Mouse (Mus musculus) spleen, adult 12 weeks (tissue): ENCODE data around the gene 4931409K22Rik.
"Not testable (repeated sequence)": the region's sequence is repeated elsewhere in the genome, so short reads cannot be mapped to it uniquely, and the experiment has no call there.

ENCODE experiments used
- DNase-seq: peaks from one replicate; pipeline ENCODE4 v3.0.0; 2022; ENCODE audit warnings: low spot score

The 4931409K22Rik gene

DNA sequence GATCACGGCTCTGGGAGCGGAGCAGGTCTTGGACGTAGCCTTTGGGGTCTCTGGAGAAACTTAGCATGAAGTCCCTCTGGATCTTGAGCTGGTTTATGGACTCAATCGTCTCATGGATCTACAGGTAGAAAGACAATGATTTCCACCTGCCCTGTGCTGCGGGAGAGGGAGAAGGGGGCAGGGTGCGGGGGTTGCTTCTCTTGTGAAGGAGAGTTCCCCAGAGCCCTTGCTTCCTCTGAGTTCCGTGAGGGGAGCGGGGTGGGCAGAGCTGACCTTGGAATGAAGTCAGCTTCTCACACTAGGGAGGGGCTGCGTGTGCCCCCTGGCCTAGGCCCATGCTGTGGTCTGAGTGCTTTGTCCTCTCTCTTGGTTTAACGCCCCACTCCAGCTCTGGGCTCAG, 36.6 kb upstream of the 4931409K22Rik start:
- no peak for DNase-seq

GRCm38 (mm10) chr5:24592471-24593160, 36.0 kb upstream of the 4931409K22Rik start:
- no peak for DNase-seq

GRCm38 (mm10) chr5:24591796-24592470, 35.3 kb upstream of the 4931409K22Rik start:
- DNase-seq, result no peak

DNA sequence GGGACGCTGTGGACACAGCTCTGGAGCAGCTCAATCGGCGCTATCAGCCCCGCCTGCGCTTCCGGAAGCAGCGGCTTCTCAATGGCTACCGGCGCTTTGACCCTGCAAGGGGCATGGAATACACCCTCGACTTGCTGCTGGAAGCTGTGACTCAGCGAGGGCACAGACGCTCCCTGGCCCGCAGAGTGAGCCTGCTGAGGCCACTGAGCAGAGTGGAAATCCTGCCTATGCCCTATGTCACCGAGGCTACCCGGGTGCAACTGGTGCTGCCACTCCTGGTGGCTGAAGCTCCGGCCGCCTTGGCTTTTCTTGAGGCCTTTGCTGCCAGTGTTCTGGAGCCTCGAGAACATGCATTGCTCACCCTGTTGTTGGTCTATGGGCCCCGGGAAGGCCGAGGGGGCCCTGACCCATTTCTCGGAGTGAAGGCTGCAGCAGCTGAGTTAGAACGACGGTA, 34.7 kb upstream of the 4931409K22Rik start:
- DNase-seq, result no peak

DNA sequence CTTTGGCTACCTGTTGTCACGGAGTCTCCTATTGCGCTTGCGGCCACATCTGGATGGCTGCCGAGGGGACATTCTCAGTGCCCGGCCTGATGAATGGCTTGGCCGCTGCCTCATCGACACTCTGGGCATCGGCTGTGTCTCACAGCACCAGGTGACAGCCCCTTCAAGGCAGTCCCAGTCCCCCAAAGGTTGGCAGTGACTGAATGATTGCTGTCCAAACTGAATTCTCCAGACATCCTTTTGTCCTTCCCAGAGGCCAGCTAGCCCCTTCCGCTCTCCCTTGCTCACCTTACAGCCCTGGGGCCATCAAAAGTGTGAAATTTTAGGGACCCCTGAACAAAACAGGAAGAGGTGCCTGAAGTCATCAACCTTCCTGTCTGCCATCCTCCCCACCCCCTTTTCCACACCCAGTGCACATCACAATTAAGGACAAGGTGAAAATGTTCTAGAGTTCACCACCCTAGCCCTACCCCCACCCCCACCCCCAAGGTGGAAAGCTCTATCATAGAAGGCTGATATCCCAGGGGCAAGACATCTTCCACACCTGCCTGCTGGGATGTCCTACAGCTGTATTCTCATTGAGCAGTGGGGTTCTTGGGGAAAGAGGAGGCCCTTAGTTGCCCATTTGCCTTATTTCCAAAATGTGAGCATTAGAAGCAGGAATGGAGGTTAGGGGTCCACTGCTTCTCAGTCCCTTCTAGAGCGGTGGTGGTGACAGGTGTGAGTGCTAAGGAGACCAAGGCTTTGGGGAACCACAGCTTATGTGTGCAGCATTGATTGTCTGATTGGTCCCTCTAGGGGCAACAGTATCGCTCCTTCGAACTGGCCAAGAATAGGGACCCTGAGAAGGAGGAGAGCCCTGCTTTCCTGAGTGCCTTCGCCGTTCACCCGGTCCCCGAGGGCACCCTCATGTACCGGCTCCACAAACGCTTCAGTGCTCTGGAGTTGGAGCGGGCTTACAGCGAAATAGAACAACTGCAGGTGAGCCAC, 33.2 kb upstream of the 4931409K22Rik start:
- DNase-seq, result no peak

GRCm38 (mm10) chr5:24587200-24587577, 30.6 kb upstream of the 4931409K22Rik start:
- no peak for DNase-seq

DNA sequence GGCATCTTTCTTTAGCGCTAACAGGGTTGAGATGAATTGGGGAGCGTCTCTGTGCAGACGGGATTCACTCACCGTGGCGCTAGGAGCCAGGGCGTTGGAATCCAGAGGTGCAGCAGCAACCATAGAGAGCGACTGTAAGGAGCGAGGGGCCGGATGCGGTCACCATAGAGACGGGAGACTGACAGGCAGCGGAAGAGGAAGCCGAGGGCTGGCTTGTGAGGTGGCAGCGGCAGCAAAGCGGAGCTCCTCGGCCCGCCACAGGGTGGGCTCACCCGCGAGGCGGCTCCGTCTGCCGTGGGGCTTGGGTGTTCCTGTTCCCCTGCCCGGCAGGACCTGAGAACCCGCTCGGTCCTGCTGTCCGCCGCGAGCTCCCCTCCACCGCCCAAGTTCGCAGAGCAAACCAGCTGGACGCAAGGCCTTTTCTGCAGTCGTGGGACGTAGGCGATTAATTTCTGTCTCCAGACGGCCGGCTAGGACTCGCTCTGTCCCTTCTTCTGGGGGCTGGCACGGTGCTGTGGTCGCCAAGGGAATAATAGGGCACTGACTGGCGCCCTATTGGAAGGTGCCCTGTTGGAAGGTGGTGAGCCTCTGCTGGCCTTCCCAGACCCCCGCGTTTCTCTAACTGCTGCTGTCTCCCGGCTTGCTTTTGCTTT, 30.1 kb upstream of the 4931409K22Rik start, which contains the start of gene Chpf2:
TSS of gene Chpf2 (plus strand) at position 195 of the 653 bp plus-strand sequence.
- peak; percentile 48 for DNase-seq

DNA sequence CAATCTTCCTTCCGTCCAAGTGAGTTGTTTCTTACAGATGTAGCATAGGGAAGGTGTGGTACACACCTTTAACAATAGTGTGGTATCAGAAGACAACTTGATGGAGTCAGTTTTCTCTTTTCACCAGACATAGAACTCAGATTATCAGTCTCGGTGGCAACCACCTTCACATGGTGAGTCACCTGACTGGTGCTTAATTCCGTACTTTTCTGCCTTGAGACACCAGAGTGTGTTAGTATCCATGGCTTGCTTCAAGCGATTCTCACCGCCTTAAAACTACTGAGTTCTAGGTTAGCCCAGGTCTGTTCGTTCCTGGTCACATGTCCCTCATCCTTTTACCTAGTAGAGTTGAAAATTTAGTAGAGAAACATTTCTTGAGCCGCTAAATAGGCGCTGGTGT, 29.5 kb upstream of the 4931409K22Rik start:
- no peak for DNase-seq

DNA sequence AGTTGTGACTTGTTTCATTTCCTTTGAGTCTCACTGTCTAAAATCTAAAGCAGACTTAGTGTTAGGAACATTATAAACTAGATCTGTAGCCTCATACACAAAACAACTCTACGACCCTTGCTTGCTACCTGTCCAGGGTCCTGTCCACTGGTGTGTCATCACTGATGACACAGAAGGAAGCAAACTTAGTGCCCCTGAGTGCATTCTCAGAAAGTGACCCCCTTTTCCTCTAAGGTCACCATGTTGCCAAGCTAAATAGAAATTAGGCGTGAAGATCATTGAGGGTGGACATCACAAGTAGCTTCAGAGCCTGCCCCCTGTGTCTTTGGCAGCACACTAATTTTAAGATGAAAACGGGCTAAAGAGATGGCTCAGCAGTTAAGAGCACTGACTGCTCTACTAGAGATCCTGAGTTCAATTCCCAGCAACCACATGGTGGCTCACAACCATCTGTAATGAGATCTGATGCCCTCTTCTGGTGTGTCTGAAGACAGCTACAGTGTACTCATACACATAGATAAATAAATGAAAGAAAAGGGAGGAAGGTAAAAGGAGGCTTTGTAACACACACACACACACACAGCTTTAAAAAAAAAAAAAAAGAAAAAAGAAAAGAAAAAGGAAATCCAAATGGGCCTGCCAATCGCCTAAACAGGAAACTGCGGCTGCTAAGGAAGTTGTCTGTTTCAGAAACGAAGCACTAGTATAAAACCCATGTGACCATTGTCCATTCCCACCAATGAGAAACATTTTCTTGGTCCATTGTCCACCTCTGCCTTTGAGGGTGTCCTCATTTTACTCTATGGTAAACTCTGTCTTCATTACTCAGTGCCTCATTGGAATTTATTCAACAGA, 21.7 kb upstream of the 4931409K22Rik start:
- DNase-seq, result no peak

DNA sequence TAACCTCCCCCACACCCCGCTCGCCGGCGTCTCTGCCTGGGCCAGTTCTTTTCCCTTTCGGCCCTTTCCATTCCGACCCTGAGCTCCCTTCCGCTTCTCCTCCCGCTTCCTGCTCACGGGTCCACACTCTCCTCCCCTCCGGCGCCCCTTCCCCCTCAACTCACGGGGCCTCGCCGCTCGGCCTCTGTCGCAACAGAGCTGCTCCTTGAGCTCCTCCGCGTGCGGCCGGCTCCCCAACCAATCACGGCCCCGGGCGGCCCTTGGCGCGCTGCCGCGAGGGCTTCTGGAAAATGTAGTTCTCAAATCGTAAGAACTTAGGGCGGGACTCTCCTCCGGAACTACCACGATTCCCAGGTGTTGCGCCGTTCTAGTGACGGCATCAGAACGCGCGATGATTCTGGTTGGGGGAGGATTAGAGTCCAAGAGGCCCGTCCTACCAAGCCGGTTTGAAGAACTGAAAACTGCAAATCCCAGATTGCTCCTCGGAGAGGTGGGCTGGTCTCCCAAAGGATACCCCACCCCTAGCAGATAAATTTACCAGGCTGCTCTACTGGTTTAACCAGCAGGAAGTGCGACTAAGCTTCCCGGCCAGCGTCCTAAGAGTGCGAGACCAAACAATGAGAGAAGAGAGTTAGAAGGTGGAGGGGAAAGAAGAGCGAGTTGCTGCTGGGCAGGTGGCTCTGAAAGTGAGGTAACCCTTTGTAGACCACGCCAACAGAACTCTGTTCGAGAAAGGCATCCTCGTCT, 20.7 kb upstream of the 4931409K22Rik start, which contains the start of gene Abcf2:
TSS of gene Abcf2 (minus strand) at position 285 of the 747 bp plus-strand sequence.
- peak; percentile 97 for DNase-seq

DNA sequence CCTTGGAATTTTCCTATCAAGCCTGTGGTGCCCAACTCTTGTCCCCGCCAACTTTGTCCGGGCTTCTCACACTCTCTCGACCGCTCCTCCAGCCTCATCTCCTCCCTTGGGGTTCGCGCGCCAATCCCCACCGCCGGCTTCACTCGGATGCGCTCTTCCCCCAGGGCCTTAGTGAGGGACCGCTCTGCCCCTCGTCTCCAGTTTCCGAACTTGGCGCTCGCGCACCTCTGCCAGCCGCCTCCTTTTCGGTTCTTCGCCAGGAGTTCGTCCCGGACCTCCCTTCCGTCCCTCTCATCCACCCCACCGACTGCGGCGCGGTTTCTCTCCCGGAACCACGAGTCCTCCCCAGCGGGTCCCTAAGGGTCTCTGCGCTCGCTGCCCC, 20.2 kb upstream of the 4931409K22Rik start:
- no peak for DNase-seq

DNA sequence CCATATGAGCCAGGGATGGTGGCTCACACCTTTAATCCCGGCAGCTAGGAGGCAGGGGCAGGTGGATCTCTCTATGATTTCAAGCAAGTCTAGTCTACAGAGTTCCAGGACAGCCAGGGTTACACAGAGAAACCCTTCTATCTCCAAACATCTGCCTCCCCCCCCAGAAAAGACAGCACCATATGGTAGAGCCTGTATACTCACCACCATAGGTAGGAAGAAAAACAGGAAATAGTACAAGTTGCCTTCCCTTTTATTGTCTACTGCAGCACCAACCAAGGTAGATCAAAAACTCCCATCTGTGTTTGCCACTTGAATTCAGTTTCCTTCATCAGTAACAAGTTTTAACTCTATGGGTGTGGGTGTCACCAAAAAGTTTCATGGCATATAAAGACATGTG, 19.3 kb upstream of the 4931409K22Rik start:
- no peak for DNase-seq

- DNase-seq, result not testable (repeated sequence)
These were observed 1.3 kb downstream of the 4931409K22Rik start for GRCm38 (mm10) chr5:24555335-24555734.

DNA sequence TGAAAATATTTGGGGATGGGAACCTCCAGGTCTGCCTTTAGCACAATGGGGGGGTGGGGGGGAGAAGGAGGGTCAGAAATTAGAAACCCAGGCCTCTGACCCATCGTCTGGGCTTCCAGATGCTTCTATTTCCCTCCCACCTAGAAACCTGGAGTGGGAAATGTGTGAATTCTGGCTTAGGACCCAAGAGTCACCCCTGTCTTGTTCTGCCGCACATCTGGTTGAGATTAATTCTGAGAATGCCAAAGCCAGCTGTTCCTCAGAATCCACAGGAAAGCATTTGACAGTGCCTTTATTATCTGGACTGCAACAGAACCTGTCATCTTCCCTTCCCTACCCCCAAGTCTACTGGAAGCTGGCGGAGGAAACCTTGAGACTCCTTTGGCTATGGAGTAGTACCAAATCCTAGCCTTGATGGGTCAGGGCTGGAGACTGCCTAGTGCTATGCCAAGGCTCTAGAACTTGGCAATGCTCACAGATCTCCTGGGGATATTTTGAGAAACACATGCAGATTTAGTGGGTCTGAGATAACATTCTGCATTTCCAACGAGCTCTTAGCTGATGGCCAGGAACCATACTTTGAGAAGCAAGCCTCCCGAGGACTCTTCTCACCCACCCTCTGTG, 2.9 kb downstream of the 4931409K22Rik start:
- DNase-seq, result no peak

GRCm38 (mm10) chr5:24551317-24551688, 5.3 kb downstream of the 4931409K22Rik start:
- DNase-seq, result no peak

GRCm38 (mm10) chr5:24550598-24551316, 5.9 kb downstream of the 4931409K22Rik start:
- no peak for DNase-seq

GRCm38 (mm10) chr5:24542643-24543042, 14.0 kb downstream of the 4931409K22Rik start:
- no peak for DNase-seq

DNA sequence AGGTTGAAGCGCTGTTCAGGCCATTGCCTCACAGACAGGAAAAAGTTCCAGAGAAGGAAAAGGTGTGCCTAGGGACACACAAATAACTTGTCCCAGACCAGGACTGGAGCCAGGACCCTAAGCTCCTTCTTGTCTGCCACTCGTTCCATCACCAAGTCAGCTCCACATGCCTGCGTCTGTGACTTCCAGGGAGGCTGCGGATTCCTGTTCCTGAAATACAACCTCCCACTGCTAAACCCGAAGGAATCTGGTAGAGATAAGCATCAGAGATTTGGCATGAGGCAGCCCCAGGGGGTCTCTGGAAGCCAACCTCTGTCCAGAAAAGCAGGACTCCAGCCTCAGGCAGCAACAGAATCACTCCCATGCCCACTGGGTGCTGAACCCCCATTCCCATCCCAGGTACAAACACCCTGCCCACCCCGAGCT, 15.5 kb downstream of the 4931409K22Rik start:
- no peak for DNase-seq
